Mouse (Mus musculus): ENCODE results near the gene Asic2. TPM values are rescaled to one million over a fixed set of nuclear protein-coding genes. Genes with fewer than 3 reads are reported as not detected.

The Asic2 gene
- polyA plus RNA-seq, 1 experiment from 2014 or later, result 12.4 TPM

DNA sequence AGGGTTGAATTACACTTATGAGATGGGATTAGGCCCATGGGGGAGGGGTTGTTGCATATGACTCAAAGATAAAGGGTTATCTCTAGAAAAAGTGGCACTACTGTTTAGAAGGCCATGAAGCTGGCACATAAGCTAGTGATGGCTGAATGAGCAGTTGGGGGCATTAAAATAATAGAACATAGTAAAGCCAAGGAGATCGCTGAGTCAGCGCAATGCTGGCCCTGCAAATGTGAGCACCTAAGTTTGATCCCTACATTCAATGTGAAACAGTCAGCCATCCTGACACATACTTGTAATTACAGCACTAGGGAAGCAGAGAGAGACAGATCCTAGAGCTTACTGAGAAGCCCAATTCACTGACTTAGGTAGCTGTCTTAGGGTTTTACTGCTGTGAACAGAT is 562.3 kb downstream of the Asic2 start:
- Histone ChIP-seq H3K4me3 (replicated peaks; ENCODE audit: low read length) (no peak overlapping the region), H3K27ac (no peak overlapping the region), H3K4me2 (replicated peaks) (no peak overlapping the region), H3K36me3 (replicated peaks; ENCODE audit: control insufficient read depth, insufficient read depth) (no peaks in the 10 kb centered on the region), H3K4me1 (replicated peaks; ENCODE audit: control insufficient read depth, insufficient read depth, low read length) (no peaks in the 10 kb centered on the region), H3K27me3 (ENCODE audit: control insufficient read depth, insufficient read depth, low read length) (no peaks in the 10 kb centered on the region), H3K9me3 (ENCODE audit: control insufficient read depth, low read length) (no peaks in the 10 kb centered on the region), H3K9ac (no peak overlapping the region)
- ATAC-seq (ENCODE audit: low FRiP score) (no peak), DNase-seq (ENCODE audit: low spot score) (no peak)
- 98% methylated on average over 2 of the region's 2 CpGs for WGBS

DNA sequence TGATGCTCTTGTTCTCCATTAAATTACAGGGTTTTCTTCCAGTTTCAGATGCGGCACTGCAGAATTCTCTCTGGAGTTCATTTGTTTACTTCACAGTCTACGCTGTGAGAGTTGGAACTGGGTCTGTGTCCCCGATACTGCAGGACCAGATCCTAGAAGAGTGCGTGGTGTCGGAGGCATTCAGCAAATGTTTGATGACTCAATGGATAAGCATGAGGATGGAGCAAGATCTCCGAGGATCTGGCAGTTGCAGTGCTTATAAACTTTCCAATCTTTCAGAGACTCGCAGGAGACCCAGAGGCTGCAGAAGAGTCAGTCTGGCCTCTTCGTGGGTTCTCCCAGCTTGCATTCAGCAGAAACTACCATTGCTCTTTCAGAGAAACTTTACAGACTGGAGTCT is 566.0 kb downstream of the Asic2 start:
- Histone ChIP-seq H3K27ac (no peak overlapping the region), H3K4me3 (replicated peaks; ENCODE audit: low read length) (no peak overlapping the region), H3K4me2 (replicated peaks) (no peak overlapping the region), H3K27me3 (ENCODE audit: control insufficient read depth, insufficient read depth, low read length) (no peaks in the 10 kb centered on the region), H3K4me1 (replicated peaks; ENCODE audit: control insufficient read depth, insufficient read depth, low read length) (no peaks in the 10 kb centered on the region), H3K36me3 (replicated peaks; ENCODE audit: control insufficient read depth, insufficient read depth) (no peaks in the 10 kb centered on the region), H3K9ac (no peak overlapping the region), H3K9me3 (ENCODE audit: control insufficient read depth, low read length) (no peaks in the 10 kb centered on the region)
- WGBS, result 92% methylated on average over 8 of the region's 8 CpGs
- ATAC-seq (ENCODE audit: low FRiP score) (no peak), DNase-seq (ENCODE audit: low spot score) (no peak)

DNA sequence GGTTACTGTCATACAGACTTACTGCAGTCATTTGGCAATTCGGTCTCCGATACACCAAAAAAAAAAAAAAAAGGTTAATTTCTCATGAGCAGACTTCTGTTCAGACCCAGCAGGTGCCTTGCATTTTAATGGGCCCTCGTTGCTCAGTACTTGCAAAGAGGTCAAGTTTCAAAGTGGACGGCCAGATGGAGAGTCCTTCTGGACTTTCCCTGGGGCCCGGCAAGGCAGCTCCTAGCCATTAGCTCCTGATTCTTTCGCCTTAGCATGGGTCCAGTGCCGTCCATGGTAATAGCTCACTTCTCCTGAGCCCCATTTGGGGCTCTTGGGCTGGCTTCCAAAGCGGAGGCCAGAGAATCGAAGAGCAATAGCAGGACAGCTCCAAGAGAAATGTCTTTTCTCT is 575.4 kb downstream of the Asic2 start:
- Histone ChIP-seq H3K27ac (no peak overlapping the region), H3K4me1 (replicated peaks; ENCODE audit: control insufficient read depth, insufficient read depth, low read length) (no peaks in the 10 kb centered on the region), H3K27me3 (ENCODE audit: control insufficient read depth, insufficient read depth, low read length) (no peaks in the 10 kb centered on the region), H3K4me3 (replicated peaks; ENCODE audit: low read length) (no peak overlapping the region), H3K4me2 (replicated peaks) (no peak overlapping the region), H3K9ac (no peak overlapping the region), H3K36me3 (replicated peaks; ENCODE audit: control insufficient read depth, insufficient read depth) (no peaks in the 10 kb centered on the region), H3K9me3 (ENCODE audit: control insufficient read depth, low read length) (no peaks in the 10 kb centered on the region)
- WGBS, result 58% methylated on average over 9 of the region's 9 CpGs
- ATAC-seq (ENCODE audit: low FRiP score) (no peak), DNase-seq (ENCODE audit: low spot score) (no peak)

DNA sequence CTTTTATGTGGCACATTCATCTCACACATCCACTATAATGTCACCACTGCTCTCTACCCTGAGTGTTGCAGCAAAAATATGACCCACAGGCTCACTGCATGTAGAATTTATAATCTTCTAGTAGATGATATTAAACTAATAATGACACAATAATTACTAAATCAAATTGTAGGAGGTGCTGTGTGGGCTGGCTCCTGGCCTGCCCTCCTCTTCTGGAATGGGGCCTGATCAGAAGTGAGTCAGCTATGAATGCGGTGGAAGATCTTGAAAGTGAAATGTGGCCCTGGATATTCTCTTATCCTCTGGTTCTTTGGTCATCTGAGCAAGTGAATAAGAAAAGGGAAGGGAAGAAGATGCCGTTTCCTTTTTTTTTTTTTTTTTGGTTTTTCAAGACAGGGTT is 582.1 kb downstream of the Asic2 start:
- H3K4me1 ChIP-seq (replicated peaks; ENCODE audit: control insufficient read depth, insufficient read depth, low read length), result peaks cover 9% of the 10 kb centered on the region
- H3K27ac ChIP-seq, result no peak overlapping the region
- no peaks in the 10 kb centered on the region for H3K36me3 ChIP-seq (replicated peaks; ENCODE audit: control insufficient read depth, insufficient read depth)
- WGBS, result 90% methylated on average over 2 of the region's 2 CpGs
- H3K9ac ChIP-seq, result no peak overlapping the region
- no peaks in the 10 kb centered on the region for H3K27me3 ChIP-seq (ENCODE audit: control insufficient read depth, insufficient read depth, low read length)
- DNase-seq (ENCODE audit: low spot score) (no peak), ATAC-seq (ENCODE audit: low FRiP score) (no peak)
- no peak overlapping the region for H3K4me3 ChIP-seq (replicated peaks; ENCODE audit: low read length)
- no peaks in the 10 kb centered on the region for H3K9me3 ChIP-seq (ENCODE audit: control insufficient read depth, low read length)
- H3K4me2 ChIP-seq (replicated peaks), result no peak overlapping the region

DNA sequence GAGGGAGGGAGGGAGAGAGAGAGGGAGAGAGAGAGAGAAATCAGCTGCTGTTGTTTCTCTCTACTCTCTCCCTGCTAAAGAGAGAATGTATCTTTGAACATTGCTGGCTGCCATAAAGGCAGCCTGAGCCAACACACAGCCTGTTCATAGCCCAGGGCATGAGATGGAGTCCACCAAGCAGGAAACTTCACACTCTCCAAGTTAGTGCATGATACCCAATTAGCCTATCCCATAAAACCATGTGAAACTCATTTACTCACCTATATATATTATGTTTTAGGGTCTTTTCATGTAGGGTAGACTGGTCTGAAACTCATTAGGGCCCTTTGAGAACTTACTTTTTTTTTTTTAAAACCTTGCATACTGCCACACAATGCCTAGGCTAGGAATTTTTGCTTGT is 582.7 kb downstream of the Asic2 start:
- H3K27ac ChIP-seq, result no peak overlapping the region
- DNase-seq (ENCODE audit: low spot score) (no peak), ATAC-seq (ENCODE audit: low FRiP score) (no peak)
- no peaks in the 10 kb centered on the region for H3K27me3 ChIP-seq (ENCODE audit: control insufficient read depth, insufficient read depth, low read length)
- H3K36me3 ChIP-seq (replicated peaks; ENCODE audit: control insufficient read depth, insufficient read depth), result no peaks in the 10 kb centered on the region
- peaks cover 12% of the 10 kb centered on the region for H3K4me1 ChIP-seq (replicated peaks; ENCODE audit: control insufficient read depth, insufficient read depth, low read length)
- H3K4me2 ChIP-seq (replicated peaks), result no peak overlapping the region
- no peak overlapping the region for H3K9ac ChIP-seq
- H3K4me3 ChIP-seq (replicated peaks; ENCODE audit: low read length), result no peak overlapping the region
- H3K9me3 ChIP-seq (ENCODE audit: control insufficient read depth, low read length), result no peaks in the 10 kb centered on the region

DNA sequence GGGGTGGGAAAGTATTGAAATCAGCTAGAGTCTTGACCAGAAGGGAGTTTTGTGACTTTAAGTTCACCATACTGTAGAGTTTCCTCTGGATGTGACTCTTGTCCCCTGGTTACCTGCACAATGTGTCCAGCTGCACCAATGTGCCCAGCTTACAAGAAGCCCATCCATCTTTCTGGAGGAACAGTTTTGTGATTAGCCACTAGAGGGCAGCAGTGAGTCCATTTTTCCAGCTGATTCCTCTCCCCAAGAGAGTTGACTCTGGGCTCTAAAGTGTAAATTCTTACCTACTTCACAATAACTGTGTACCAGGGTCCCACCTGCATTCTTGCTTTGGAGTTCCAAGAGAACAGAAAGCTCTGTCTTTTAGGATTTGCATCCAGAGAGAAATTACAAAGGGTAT is 593.4 kb downstream of the Asic2 start:
- H3K4me2 ChIP-seq (replicated peaks), result no peak overlapping the region
- no peaks in the 10 kb centered on the region for H3K36me3 ChIP-seq (replicated peaks; ENCODE audit: control insufficient read depth, insufficient read depth)
- 0 out of 2 replicates have a peak, but pooled peaks cover 7% of the 10 kb centered on the region for H3K4me1 ChIP-seq (replicated peaks; ENCODE audit: control insufficient read depth, insufficient read depth, low read length)
- no peak overlapping the region for H3K4me3 ChIP-seq (replicated peaks; ENCODE audit: low read length)
- peak; percentile 83 for DNase-seq (ENCODE audit: low spot score)
- peaks cover 6% of the 10 kb centered on the region; the same call in 1 of the 2 replicates for H3K9me3 ChIP-seq (ENCODE audit: control insufficient read depth, low read length)
- no peaks in the 10 kb centered on the region for H3K27me3 ChIP-seq (ENCODE audit: control insufficient read depth, insufficient read depth, low read length)
- H3K27ac ChIP-seq, result no peak overlapping the region
- no peak for ATAC-seq (ENCODE audit: low FRiP score)
- no peak overlapping the region for H3K9ac ChIP-seq

DNA sequence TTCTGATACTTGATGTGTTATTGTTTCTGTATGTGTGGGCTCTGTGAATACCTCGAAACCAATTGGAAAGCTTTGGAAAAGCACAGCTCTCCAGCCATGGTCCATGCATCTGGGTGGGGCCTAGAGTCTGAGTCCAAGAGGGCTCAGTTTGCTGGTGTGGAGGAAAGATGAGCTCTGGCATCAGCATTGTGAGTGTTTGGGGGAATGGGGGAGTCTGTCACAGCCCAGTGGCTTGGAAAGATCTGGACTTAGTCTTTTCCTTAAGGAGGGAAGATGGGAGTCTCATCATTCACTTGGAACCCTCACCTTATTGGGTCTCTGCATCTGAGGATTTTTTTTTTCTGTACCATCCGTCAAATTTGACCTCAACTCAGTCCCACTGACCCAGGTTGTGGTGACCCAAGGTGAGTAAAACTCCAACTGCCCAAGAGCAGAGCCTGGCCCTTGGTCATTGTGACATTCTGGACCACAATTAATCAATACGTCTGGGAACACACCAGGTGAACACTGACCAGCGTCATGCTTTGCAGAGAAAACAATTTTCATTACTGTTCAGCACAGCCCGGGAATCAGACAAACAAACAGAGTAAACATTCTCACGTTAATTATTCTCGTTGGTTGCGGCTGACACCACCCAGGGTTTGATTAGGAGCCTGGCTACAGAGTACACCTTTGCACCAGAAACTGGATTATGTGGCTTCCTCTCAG is 594.1 kb downstream of the Asic2 start:
- Histone ChIP-seq H3K4me3 (replicated peaks; ENCODE audit: low read length) (no peak overlapping the region), H3K4me1 (replicated peaks; ENCODE audit: control insufficient read depth, insufficient read depth, low read length) (0 out of 2 replicates have a peak, but pooled peaks cover 13% of the 10 kb centered on the region), H3K27ac (no peak overlapping the region), H3K9me3 (ENCODE audit: control insufficient read depth, low read length) (peaks cover 6% of the 10 kb centered on the region; the same call in 1 of the 2 replicates), H3K9ac (no peak overlapping the region), H3K36me3 (replicated peaks; ENCODE audit: control insufficient read depth, insufficient read depth) (no peaks in the 10 kb centered on the region), H3K27me3 (ENCODE audit: control insufficient read depth, insufficient read depth, low read length) (no peaks in the 10 kb centered on the region), H3K4me2 (replicated peaks) (no peak overlapping the region)
- DNase-seq (ENCODE audit: low spot score) (no peak), ATAC-seq (ENCODE audit: low FRiP score) (no peak)
- 77% methylated on average over 8 of the region's 8 CpGs for WGBS

DNA sequence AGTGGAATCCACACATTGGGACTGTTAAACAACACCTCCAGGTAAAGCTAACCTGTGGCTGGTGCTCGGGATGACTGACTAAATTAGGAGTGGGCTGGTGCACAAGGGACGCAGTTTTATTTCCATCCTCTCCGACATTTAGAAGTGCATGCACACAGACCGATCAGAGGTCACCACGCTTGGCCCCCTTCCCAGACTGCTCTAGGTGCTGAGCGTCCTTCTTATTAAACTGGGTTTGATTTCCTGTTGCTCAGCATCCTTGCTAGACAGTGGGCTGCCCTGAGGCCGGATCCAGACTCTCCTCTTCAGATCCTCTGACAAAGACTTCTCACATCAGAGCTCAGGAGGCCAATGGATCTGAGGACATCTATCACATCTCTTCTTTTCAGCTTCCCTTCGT is 596.7 kb downstream of the Asic2 start:
- H3K27me3 ChIP-seq (ENCODE audit: control insufficient read depth, insufficient read depth, low read length), result no peaks in the 10 kb centered on the region
- 54% methylated on average over 8 of the region's 8 CpGs for WGBS
- H3K4me3 ChIP-seq (replicated peaks; ENCODE audit: low read length), result no peak overlapping the region
- H3K27ac ChIP-seq, result no peak overlapping the region
- H3K9me3 ChIP-seq (ENCODE audit: control insufficient read depth, low read length), result no peaks in the 10 kb centered on the region
- 0 out of 2 replicates have a peak, but pooled peaks cover 13% of the 10 kb centered on the region for H3K4me1 ChIP-seq (replicated peaks; ENCODE audit: control insufficient read depth, insufficient read depth, low read length)
- H3K36me3 ChIP-seq (replicated peaks; ENCODE audit: control insufficient read depth, insufficient read depth), result no peaks in the 10 kb centered on the region
- ATAC-seq (ENCODE audit: low FRiP score) (no peak), DNase-seq (ENCODE audit: low spot score) (no peak)
- no peak overlapping the region for H3K9ac ChIP-seq
- no peak overlapping the region for H3K4me2 ChIP-seq (replicated peaks)

DNA sequence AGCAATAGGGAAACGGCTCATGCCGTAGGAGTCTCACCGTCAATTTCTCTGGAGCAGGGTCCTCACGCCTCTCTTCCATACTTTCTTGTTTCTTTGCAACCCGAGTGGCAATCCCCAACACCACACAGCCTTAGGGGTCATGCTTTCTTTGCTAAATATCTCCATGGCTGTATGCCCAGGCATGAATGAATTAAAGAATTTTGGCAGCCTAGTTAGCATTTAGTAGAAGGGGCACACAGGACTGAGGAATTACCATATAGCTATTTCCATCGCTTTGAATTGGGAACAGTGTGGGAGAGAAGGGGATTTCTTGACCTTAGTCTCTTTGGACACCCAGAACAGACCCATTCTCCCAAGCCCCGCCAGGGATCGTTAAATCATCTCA is 597.8 kb downstream of the Asic2 start:
- DNase-seq (ENCODE audit: low spot score), result no peak
- Histone ChIP-seq H3K9ac (no peak overlapping the region), H3K4me3 (replicated peaks; ENCODE audit: low read length) (no peak overlapping the region), H3K9me3 (ENCODE audit: control insufficient read depth, low read length) (no peaks in the 10 kb centered on the region), H3K27ac (no peak overlapping the region), H3K36me3 (replicated peaks; ENCODE audit: control insufficient read depth, insufficient read depth) (no peaks in the 10 kb centered on the region), H3K27me3 (ENCODE audit: control insufficient read depth, insufficient read depth, low read length) (no peaks in the 10 kb centered on the region), H3K4me1 (replicated peaks; ENCODE audit: control insufficient read depth, insufficient read depth, low read length) (0 out of 2 replicates have a peak, but pooled peaks cover 13% of the 10 kb centered on the region), H3K4me2 (replicated peaks) (no peak overlapping the region)
- 45% methylated on average over 8 of the region's 8 CpGs for WGBS
- no peak for ATAC-seq (ENCODE audit: low FRiP score)
